Mouse (Mus musculus): ENCODE data around the gene Smtnl2. TPM values are rescaled to one million over a fixed set of nuclear protein-coding genes. Genes with fewer than 3 reads are reported as not detected.
"Not testable (repeated sequence)": the region's sequence is repeated elsewhere in the genome, so short reads cannot be mapped to it uniquely, and the experiment has no call there.

Gene Smtnl2
- polyA plus RNA-seq, 1 experiment from 2014 or later, result 10.2 TPM

GRCm38 (mm10) chr11:72348563-72348962, 63.0 kb downstream of the Smtnl2 start:
- H3K27me3 ChIP-seq (replicated peaks), result no peaks in the 10 kb centered on the region
- no peak overlapping the region for H3K4me2 ChIP-seq
- no peak overlapping the region for H3K4me3 ChIP-seq (replicated peaks)
- WGBS, result 67% methylated on average over 10 of the region's 10 CpGs
- no peak overlapping the region for H3K9ac ChIP-seq (replicated peaks)
- no peaks in the 10 kb centered on the region for H3K9me3 ChIP-seq (replicated peaks)
- H3K4me1 ChIP-seq, result no peaks in the 10 kb centered on the region
- H3K36me3 ChIP-seq, result no peaks in the 10 kb centered on the region
- no peak for ATAC-seq (ENCODE audit: low FRiP score)
- no peak overlapping the region for H3K27ac ChIP-seq (replicated peaks)

GRCm38 (mm10) chr11:72344486-72344885, 67.0 kb downstream of the Smtnl2 start:
- Histone ChIP-seq H3K27me3 (replicated peaks) (no peaks in the 10 kb centered on the region), H3K9ac (replicated peaks) (no peak overlapping the region), H3K9me3 (replicated peaks) (no peaks in the 10 kb centered on the region), H3K4me3 (replicated peaks) (no peak overlapping the region), H3K4me2 (no peak overlapping the region), H3K4me1 (peaks cover 3% of the 10 kb centered on the region), H3K36me3 (no peaks in the 10 kb centered on the region), H3K27ac (replicated peaks) (no peak overlapping the region)
- ATAC-seq (ENCODE audit: low FRiP score), result no peak
- 89% methylated on average over 11 of the region's 11 CpGs for WGBS

- peaks cover 3% of the 10 kb centered on the region for H3K4me1 ChIP-seq
- H3K27ac ChIP-seq (replicated peaks), result no peak overlapping the region
- 27% methylated on average over 8 of the region's 8 CpGs for WGBS
- no peak overlapping the region for H3K4me2 ChIP-seq
- H3K9ac ChIP-seq (replicated peaks), result no peak overlapping the region
- no peak for ATAC-seq (ENCODE audit: low FRiP score)
- H3K27me3 ChIP-seq (replicated peaks), result no peaks in the 10 kb centered on the region
- H3K4me3 ChIP-seq (replicated peaks), result no peak overlapping the region
- H3K36me3 ChIP-seq, result no peaks in the 10 kb centered on the region
- H3K9me3 ChIP-seq (replicated peaks), result no peaks in the 10 kb centered on the region
Measured at GRCm38 (mm10) chr11:72343904-72344303, 67.6 kb downstream of the Smtnl2 start.

- H3K27me3 ChIP-seq (replicated peaks); H3K4me1 ChIP-seq; H3K4me2 ChIP-seq; H3K4me3 ChIP-seq (replicated peaks); H3K9ac ChIP-seq (replicated peaks); ATAC-seq (ENCODE audit: low FRiP score); H3K36me3 ChIP-seq; H3K9me3 ChIP-seq (replicated peaks); H3K27ac ChIP-seq (replicated peaks): not testable (repeated sequence)
- WGBS, result 89% methylated on average over 5 of the region's 5 CpGs
Measured at GRCm38 (mm10) chr11:72343238-72343625, 68.3 kb downstream of the Smtnl2 start.

GRCm38 (mm10) chr11:72342549-72343237, 68.8 kb downstream of the Smtnl2 start:
- Histone ChIP-seq H3K9ac (replicated peaks) (no peak overlapping the region), H3K4me3 (replicated peaks) (no peak overlapping the region), H3K27me3 (replicated peaks) (no peaks in the 10 kb centered on the region), H3K36me3 (no peaks in the 10 kb centered on the region), H3K4me2 (peak overlapping the region; percentile 42), H3K4me1 (peaks cover 3% of the 10 kb centered on the region), H3K27ac (replicated peaks) (no peak overlapping the region), H3K9me3 (replicated peaks) (no peaks in the 10 kb centered on the region)
- 8% methylated on average over 7 of the region's 7 CpGs for WGBS
- ATAC-seq (ENCODE audit: low FRiP score), result peak; percentile 79

- no peaks in the 10 kb centered on the region for H3K27me3 ChIP-seq (replicated peaks)
- no peak for ATAC-seq (ENCODE audit: low FRiP score)
- H3K27ac ChIP-seq (replicated peaks), result no peak overlapping the region
- no peaks in the 10 kb centered on the region for H3K36me3 ChIP-seq
- no peak overlapping the region for H3K9ac ChIP-seq (replicated peaks)
- no peak overlapping the region for H3K4me2 ChIP-seq
- peaks cover 3% of the 10 kb centered on the region for H3K4me1 ChIP-seq
- no peaks in the 10 kb centered on the region for H3K9me3 ChIP-seq (replicated peaks)
- no peak overlapping the region for H3K4me3 ChIP-seq (replicated peaks)
- WGBS, result 83% methylated on average over 4 of the region's 4 CpGs
Measured at GRCm38 (mm10) chr11:72339716-72340115, 71.8 kb downstream of the Smtnl2 start.

Small RNA genes lying within 50 kb of the gene (microRNA-seq; reads per million reads assigned to microRNA genes)
- not detected for gene Mir6338

Other genes starting within 250 kb of the Smtnl2 start
- 1.00 and 1.4 TPM in 2 replicates for gene Gm43951, start 204.9 kb downstream of the Smtnl2 start, polyA plus RNA-seq (2015; fragmentation: Nextera tagmentation; extraction: Ambion mirVana)
- gene 4933427D14Rik, start 204.3 kb downstream of the Smtnl2 start, polyA plus RNA-seq (2015; fragmentation: Nextera tagmentation; extraction: Ambion mirVana), result 15.7 and 16.4 TPM in 2 replicates
- 162 and 174 TPM in 2 replicates for gene Txndc17, start 204.2 kb downstream of the Smtnl2 start, polyA plus RNA-seq (2015; fragmentation: Nextera tagmentation; extraction: Ambion mirVana)
- gene Med31, start 196.1 kb downstream of the Smtnl2 start, polyA plus RNA-seq (2015; fragmentation: Nextera tagmentation; extraction: Ambion mirVana), result 49.5 and 55.3 TPM in 2 replicates
- gene Slc13a5, start 144.5 kb downstream of the Smtnl2 start, polyA plus RNA-seq (2015; fragmentation: Nextera tagmentation; extraction: Ambion mirVana), result 1.8 TPM in 2 replicates
- gene Xaf1, start 110.1 kb downstream of the Smtnl2 start, polyA plus RNA-seq (2015; fragmentation: Nextera tagmentation; extraction: Ambion mirVana), result 3.0 and 10.6 TPM in 2 replicates
- not detected in 2 replicates for gene Fbxo39, start 97.3 kb downstream of the Smtnl2 start, polyA plus RNA-seq (2015; fragmentation: Nextera tagmentation; extraction: Ambion mirVana)
- 4.6 and 5.9 TPM in 2 replicates for gene Tekt1, start 49.3 kb downstream of the Smtnl2 start, polyA plus RNA-seq (2015; fragmentation: Nextera tagmentation; extraction: Ambion mirVana)
- 1.2 TPM in 1 of 2 replicates, not detected in the other for gene Ggt6, start 23.8 kb upstream of the Smtnl2 start, polyA plus RNA-seq (2015; fragmentation: Nextera tagmentation; extraction: Ambion mirVana)
- 63.1 and 82.7 TPM in 2 replicates for gene Mybbp1a, start 29.6 kb upstream of the Smtnl2 start, polyA plus RNA-seq (2015; fragmentation: Nextera tagmentation; extraction: Ambion mirVana)
- 9.4 and 12.6 TPM in 2 replicates for gene Spns2, start 78.2 kb upstream of the Smtnl2 start, polyA plus RNA-seq (2015; fragmentation: Nextera tagmentation; extraction: Ambion mirVana)
- gene Spns3, start 138.8 kb upstream of the Smtnl2 start, polyA plus RNA-seq (2015; fragmentation: Nextera tagmentation; extraction: Ambion mirVana), result 0.06 and 1.1 TPM in 2 replicates
- gene Ube2g1, start 195.6 kb upstream of the Smtnl2 start, polyA plus RNA-seq (2015; fragmentation: Nextera tagmentation; extraction: Ambion mirVana), result 76.2 and 77.3 TPM in 2 replicates

Measured in neural tube, embryonic 15.5 days (tissue).